Mouse (Mus musculus) liver, adult (tissue): ENCODE measurements around the gene Klhl32.

Experiments used
- GATA4 ChIP-seq: IDR thresholded peaks from 2 replicates; pipeline ENCODE4 v1.6.1; 2014; ENCODE audit warnings: mild to moderate bottlenecking, low read length; ENCODE audit not compliant: insufficient replicate concordance

Klhl32 gene

DNA sequence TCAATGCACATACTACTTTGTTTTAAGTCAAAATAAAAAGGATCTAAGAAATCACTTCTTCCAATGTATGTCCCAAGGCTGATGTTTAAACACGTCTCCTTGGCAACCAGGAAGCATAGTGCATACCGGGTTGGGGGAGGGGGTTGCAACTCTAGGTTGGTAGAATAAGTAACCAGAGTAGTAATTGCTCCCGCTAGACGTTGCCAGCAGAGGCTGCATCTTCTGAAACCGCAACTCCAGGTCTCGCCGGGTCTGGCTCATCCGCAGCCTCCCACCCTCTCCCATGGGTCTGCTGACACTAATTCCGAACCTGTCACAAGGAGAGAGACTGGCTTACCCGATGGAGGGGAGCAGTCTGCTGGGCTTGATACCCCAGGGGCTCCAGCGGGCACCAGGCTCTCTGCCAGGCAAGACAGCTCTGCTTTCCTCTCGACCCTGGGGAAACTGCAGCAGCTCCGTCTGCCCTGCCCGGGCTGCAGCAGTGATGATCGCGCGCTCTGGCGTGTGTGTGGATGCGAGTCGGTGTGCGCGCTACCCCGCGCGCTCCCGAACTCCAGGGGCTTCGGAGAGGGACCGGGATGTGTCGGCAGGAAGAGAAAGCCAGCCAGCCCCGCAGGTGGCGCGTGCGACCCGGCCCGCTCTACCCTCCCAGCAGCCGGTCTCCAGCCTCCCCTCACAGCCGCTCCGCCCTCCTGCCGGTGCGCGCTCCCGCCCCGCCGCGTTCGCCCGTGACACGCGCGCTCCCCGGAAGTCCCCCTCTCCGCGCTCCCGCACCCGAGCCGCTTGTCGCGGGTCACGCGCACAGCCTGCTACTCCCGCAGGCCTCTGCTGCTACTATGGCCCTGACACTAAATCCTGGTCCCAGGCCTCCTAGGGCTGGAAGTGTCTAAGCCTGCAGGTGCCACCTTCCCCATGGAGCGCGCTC is at the start of gene Klhl32:
Gene Klhl32, minus strand, starts transcription at position 724 of the 925 bp plus-strand sequence.
- TF ChIP-seq GATA4 = no peak

DNA sequence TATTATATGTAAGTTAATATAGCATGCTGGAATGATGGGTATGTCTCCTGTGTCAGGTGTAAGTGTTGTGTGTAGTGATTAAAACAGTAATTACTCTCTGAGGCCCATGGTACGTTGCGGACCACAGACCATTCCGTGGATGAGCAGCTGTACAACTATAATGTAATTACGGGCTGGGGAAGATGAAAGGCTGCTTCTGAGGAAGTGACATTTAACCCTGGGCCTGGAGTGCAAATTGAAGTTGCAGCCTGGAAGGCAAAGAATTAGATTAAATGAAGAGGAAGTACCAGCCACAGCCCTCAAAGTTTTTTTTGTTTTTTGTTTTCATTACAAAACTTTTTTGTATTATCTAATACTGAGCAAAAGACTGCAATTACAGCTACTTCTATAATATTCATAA is 48.2 kb upstream of the Klhl32 start:
- TF ChIP-seq GATA4 = no peak

DNA sequence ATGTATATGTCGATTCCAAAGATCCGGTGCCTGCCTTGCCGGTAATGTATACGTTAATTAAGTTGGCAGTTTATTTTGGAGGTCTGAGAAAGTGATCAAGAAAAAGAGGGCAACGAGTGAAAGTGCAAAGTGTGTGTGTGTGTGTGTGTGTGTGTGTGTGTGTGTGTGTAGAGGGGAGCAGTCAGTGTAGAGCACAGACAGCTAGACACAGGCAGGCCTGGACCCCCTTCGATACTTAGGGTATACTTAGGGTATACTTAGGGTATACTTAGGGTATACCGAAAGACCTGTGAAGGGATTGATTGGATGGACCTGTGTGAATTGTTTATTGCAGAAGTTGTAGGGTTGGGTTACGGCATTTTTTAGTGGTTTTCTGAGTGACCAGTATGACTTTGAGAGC is 47.7 kb upstream of the Klhl32 start:
- no peak for TF ChIP-seq GATA4

DNA sequence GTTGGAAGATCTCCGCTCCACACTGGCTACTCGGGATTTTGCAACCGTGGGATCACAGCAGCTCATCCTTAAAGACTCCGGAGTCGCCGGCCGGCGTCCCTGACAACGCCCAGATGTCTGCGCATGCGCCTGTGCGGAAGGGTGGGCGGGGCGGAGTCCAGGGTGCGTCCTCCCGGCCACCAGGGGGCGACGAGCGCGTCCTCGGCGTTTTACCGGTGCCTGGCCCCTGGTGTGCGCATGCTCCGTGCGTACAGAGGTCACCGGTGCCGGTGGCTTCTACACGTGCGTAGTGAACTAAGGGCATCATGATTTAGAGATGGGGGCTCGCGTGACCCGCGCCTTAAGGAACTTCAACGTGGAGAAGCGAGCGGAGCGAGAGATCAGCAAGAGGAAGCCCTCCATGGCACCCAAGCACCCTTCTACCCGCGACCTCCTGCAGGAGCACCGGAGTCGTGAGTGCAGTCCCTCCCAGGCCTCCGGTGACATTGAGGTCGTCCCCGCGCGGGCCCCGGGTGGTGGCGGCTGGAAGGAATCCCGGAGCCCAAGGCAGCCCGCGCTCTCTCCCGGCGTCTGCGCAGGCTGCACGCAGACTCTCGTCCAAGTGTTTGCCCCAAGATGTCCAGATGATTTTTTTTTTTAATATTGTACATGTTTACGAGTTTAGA is 47.1 kb upstream of the Klhl32 start, which contains the start of gene Ndufaf4:
Gene Ndufaf4, plus strand, starts transcription at position 233 of the 665 bp plus-strand sequence.
- TF ChIP-seq GATA4 = no peak

DNA sequence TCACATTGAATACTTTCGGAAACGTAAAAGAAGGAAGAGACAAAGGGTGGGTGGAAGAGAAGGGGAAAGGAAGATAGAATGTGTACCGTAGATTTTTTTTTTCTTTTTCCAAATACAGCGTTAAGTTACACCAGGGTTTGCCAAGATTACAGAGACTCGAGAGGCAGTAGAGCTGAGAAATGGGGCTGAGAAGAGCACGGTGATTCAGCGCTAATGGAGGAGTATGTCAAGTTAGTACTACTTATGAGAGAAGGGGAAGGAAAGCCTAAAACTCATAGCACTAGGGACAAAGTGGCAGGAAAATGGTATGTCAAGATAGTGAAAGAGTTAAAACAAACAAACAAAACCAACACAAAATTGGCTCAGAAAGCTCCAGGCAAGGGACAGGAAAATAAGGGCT is 46.4 kb upstream of the Klhl32 start:
- TF ChIP-seq GATA4 = no peak

DNA sequence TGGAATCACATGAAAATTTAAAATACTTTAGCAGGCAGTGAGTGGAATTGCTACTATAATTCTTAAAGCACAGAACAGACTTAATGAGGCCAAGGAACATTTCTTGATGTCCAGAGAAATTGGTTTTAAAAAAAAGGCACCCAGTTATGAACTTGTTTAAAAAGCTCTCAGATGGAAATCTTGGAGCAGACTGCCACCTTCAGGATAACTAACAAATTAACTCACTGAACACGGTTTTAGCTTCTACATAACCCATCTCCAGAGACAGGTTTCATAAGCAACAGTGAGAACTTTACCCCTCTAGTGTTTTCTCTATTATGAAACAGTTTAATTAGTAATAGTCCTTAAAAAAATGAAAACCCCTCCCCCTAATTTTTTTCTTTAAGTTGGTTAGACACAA is 45.9 kb upstream of the Klhl32 start:
- TF ChIP-seq GATA4 = no peak

DNA sequence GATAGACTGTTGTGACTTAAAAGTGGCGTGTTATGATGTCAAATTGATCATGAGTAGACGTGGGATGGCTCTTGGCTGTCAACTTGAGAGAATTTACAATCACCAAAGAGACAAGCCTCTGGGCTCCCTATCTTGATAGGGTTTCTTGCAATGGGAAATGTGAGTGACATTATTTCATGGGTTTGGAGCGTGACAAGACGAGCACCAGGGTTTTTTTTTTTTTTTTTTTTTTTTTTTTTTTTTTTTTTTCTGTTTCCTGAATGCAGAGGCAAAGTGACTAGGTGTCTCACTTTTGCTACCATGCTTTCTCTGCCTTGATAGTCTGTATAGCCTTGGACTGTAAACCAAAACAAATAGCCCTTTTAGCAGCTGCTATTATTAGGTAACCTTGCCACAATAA is 43.7 kb upstream of the Klhl32 start:
- TF ChIP-seq GATA4 = no peak

DNA sequence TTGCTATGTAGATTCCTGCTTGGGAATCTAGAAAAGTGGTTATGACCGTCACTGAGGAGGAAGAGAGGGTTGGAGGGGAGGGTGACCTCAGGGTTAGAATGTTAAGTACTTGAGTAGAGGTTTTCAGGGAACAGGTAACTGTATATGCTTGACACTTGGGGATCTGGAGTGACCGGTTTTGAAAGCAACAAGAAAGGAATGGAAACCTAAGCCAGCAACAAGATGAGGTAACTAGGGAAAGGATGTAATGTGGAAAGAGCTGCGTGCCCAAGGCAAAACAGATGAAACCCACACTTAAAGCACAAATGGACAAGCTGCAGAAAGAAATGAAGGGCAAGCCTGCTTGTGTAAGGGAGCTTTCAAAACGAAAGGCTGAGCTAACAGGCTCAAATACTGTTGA is 18.3 kb upstream of the Klhl32 start:
- TF ChIP-seq GATA4 = no peak

DNA sequence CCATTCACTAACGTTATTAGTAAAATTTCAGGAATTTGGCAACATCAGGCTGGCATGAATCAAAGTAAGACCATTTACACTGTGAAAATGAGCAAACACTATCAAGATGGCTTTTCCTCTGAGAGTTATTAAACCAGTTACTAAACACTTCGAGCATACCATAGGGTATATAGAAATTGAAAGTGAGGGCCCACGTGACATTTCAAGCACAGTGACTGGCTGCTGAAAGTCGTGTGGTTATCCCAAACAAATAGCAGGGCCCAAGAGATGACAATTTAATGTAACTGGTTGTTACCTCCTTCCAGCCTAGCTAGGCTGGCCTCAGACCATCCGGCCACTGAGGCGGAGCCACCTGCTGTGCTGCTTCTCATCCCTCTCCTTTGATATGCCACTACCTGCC is 14.8 kb upstream of the Klhl32 start:
- TF ChIP-seq GATA4 = no peak

DNA sequence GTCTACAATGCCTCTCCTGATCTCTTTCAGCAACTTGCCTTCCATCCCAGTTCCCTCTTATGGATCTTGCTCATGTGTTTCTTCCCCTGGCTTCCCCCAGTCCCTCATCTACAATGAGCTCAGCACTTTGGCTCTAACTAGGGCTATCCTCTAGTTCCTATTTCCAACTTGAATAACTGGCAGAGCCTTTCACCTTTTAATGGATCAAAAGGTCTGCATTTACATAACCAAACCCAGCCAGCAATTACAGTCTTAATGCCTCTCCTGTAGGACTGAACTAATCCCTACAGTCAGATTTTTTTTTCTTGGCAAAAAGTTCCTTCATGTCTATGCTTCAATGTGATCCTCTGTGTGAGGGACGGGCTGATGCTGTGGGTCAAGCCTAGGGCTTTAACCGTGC is 3.5 kb downstream of the Klhl32 start:
- no peak for TF ChIP-seq GATA4

DNA sequence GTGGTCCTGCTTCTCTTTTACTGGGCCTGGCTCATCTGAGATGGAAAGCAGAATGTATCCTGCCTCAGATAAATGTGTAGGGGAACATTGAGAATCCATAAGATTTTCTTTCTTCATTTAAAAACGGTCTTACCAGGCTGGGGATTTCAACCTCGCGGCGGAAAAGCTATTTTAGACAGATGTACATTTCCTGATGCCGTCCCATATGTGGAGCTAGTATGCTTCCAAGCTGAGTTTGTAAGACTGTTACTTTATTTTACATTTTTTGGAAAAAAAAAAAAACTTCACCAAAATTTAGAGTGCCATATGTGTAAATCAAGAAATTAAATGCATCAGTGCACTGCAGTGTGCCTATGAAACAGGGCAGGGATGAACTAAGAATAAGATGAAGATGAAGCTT is 5.4 kb downstream of the Klhl32 start:
- TF ChIP-seq GATA4 = no peak

DNA sequence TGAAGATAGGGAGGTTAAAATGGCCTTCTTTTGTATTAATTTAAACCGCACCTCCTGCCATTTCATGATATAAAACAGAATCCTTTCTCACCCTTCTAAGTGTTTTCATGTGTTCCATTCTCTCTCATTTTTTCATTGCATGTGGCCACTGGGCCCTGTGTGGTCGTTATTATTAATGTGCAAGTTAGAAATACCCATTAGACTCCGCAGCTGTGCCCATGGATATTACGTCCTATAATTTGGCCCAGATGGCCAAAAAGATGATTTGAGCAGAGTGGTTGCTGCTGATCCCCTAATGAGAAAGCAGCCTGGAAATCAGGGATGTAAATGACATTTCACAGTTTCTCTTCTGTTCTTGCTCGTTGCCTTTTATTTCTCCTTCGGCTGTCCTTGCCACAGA is 12.4 kb downstream of the Klhl32 start:
- no peak for TF ChIP-seq GATA4

DNA sequence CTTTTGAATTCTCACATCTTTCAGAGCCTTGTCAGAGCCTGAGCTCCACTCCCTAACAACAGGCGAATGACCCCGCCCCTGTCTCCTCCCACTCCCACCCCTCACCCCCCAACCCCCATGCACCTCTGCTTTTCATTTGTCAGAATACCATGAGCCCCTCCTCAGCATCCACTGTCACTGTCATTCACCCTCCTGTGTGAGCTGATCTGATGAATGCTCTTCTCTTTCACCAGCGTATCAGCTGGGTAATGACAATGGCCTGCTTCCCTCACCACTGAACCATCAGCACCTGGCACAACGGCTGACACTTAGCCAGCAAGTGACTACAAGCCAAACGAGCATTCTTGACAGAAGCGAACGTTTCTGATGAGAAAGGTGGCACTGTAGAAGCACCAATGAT is 15.4 kb downstream of the Klhl32 start:
- no peak for TF ChIP-seq GATA4

DNA sequence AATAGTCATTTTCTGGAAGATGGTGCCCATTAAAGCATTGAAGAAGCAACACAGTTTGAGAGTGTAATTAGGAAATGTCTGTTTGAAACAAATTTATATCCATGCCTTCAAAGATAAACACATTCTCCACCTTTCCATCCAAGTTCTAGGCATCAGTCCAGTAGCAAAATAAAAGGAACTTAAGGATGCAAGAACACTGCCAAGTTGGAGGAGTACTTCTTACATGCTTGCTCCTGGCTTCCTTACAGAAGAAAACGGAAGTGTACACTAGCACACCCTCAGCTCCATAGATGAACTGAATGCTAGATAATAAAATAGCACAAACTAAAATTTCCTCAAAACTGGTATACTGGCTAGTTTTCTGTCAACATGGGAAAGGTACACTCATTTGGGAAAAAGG is 42.6 kb downstream of the Klhl32 start:
- no peak for TF ChIP-seq GATA4

DNA sequence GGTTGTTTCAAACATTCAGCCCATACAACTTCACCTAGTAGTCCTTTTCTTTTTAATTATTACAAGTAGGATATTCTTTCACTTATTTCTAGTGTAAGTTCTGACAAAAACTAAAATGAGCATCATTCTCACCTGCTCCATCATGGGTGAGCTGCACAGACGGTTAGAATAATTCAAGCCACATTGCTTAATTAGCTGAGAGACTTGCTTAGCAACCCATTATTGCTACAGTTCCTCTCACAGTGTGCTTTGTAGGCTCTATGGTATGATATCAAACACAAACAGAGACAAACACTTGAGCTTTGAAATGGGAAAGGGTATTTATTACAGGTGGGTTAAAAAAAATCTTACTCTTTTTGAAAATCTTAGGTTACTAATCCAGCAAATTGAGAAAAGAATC is 49.0 kb downstream of the Klhl32 start:
- no peak for TF ChIP-seq GATA4

DNA sequence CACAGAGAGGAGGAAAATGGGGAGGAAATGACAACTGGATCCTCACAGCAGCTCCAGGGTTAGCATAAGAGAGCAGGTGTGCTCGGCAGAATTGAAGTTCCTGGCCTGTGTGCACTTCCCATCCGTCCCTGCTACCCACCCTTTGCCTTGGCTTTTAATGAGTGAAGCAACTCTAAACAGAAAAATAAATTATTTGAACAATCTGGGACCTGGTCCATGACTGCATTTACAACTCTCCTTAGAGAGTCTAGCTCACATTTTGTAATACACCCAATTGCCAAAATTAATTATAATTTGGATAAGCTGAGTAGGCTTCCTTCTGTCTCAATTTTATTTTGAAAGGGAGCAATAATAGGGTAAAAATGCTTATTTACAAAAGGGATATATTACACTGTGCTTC is 49.6 kb downstream of the Klhl32 start:
- no peak for TF ChIP-seq GATA4
